Mouse (Mus musculus): ENCODE measurements around the gene Ggct. TPM values are rescaled to one million over a fixed set of nuclear protein-coding genes. Genes with fewer than 3 reads are reported as not detected.

Ggct gene
- 8.9 and 10.8 TPM in 2 replicates for polyA plus RNA-seq (2014; fragmentation: Nextera tagmentation; extraction: Ambion mirVana)

- no peak within 1 kb of the TSS for H3K27ac ChIP-seq (ENCODE audit: low read depth, low read length)
These were observed at the start of gene Ggct for GRCm38 (mm10) chr6:54992734-54993260. Gene Ggct (minus strand): TSS chr6:54992950.

GRCm38 (mm10) chr6:55040031-55040430 lies 47.3 kb upstream of the Ggct start:
- no peak overlapping the region for H3K4me3 ChIP-seq (ENCODE audit: low read length)
- ATAC-seq (ENCODE audit: low FRiP score, low TSS enrichment), result no peak
- WGBS, result 71% methylated on average over 1 of the region's 1 CpGs
- 0 out of 2 replicates have a peak, but pooled peaks cover 10% of the 10 kb centered on the region for H3K4me1 ChIP-seq (ENCODE audit: control insufficient read depth, insufficient read depth, low read length)
- H3K9me3 ChIP-seq (ENCODE audit: control insufficient read depth, low read length), result no peaks in the 10 kb centered on the region
- H3K36me3 ChIP-seq (ENCODE audit: control insufficient read depth, insufficient read depth, low read length), result no peaks in the 10 kb centered on the region
- no peak overlapping the region for H3K4me2 ChIP-seq (replicated peaks; ENCODE audit: low read depth, low read length)
- H3K9ac ChIP-seq (ENCODE audit: low read depth, low read length), result no peak overlapping the region
- H3K27me3 ChIP-seq (ENCODE audit: control insufficient read depth, insufficient read depth, low read length), result no peaks in the 10 kb centered on the region
- no peak overlapping the region for H3K27ac ChIP-seq (ENCODE audit: low read depth, low read length)

More at GRCm38 (mm10) chr6:54992734-54993260, at the start of gene Ggct:
- Histone ChIP-seq H3K9me3 (ENCODE audit: control insufficient read depth, low read length) (no peaks in the 10 kb centered on the region), H3K27me3 (ENCODE audit: control insufficient read depth, insufficient read depth, low read length) (no peaks in the 10 kb centered on the region), H3K36me3 (ENCODE audit: control insufficient read depth, insufficient read depth, low read length) (no peaks in the 10 kb centered on the region), H3K4me3 (ENCODE audit: low read length) (peak within 1 kb of the TSS; percentile 52), H3K4me1 (ENCODE audit: control insufficient read depth, insufficient read depth, low read length) (no peaks in the 10 kb centered on the region), H3K4me2 (replicated peaks; ENCODE audit: low read depth, low read length) (peak within 1 kb of the TSS; percentile 94), H3K9ac (ENCODE audit: low read depth, low read length) (peak within 1 kb of the TSS; percentile 48)
- peak; percentile 100 for ATAC-seq (ENCODE audit: low FRiP score, low TSS enrichment)
- WGBS, result under 1% methylated on average over 39 of the region's 41 CpGs

- Histone ChIP-seq H3K9ac (ENCODE audit: low read depth, low read length) (peak overlapping the region; percentile 95; the same call in 1 of the 2 replicates), H3K27me3 (ENCODE audit: control insufficient read depth, insufficient read depth, low read length) (no peaks in the 10 kb centered on the region), H3K4me1 (ENCODE audit: control insufficient read depth, insufficient read depth, low read length) (0 out of 2 replicates have a peak, but pooled peaks cover 10% of the 10 kb centered on the region), H3K27ac (ENCODE audit: low read depth, low read length) (no peak overlapping the region), H3K4me2 (replicated peaks; ENCODE audit: low read depth, low read length) (peak overlapping the region; percentile 83), H3K4me3 (ENCODE audit: low read length) (no peak overlapping the region; the same call in 1 of the 2 replicates), H3K9me3 (ENCODE audit: control insufficient read depth, low read length) (no peaks in the 10 kb centered on the region), H3K36me3 (ENCODE audit: control insufficient read depth, insufficient read depth, low read length) (no peaks in the 10 kb centered on the region)
- 63% methylated on average over 6 of the region's 6 CpGs for WGBS
- ATAC-seq (ENCODE audit: low FRiP score, low TSS enrichment), result no peak
These were observed 46.7 kb upstream of the Ggct start for GRCm38 (mm10) chr6:55039446-55039783.

GRCm38 (mm10) chr6:55038671-55039445 lies 46.1 kb upstream of the Ggct start:
- peak; percentile 14; the same call in 1 of the 2 replicates for ATAC-seq (ENCODE audit: low FRiP score, low TSS enrichment)
- WGBS, result 5% methylated on average over 12 of the region's 12 CpGs
- peak overlapping the region; percentile 83 for H3K4me2 ChIP-seq (replicated peaks; ENCODE audit: low read depth, low read length)
- no peaks in the 10 kb centered on the region for H3K9me3 ChIP-seq (ENCODE audit: control insufficient read depth, low read length)
- peak overlapping the region; percentile 82; the same call in 1 of the 2 replicates for H3K27ac ChIP-seq (ENCODE audit: low read depth, low read length)
- H3K4me3 ChIP-seq (ENCODE audit: low read length), result peak overlapping the region; percentile 91
- H3K36me3 ChIP-seq (ENCODE audit: control insufficient read depth, insufficient read depth, low read length), result no peaks in the 10 kb centered on the region
- peak overlapping the region; percentile 95 for H3K9ac ChIP-seq (ENCODE audit: low read depth, low read length)
- H3K27me3 ChIP-seq (ENCODE audit: control insufficient read depth, insufficient read depth, low read length), result no peaks in the 10 kb centered on the region
- 0 out of 2 replicates have a peak, but pooled peaks cover 10% of the 10 kb centered on the region for H3K4me1 ChIP-seq (ENCODE audit: control insufficient read depth, insufficient read depth, low read length)

GRCm38 (mm10) chr6:55037799-55038670 lies 45.3 kb upstream of the Ggct start, which contains the start of gene Gars:
Gene Gars (plus strand): TSS chr6:55038007.
- Histone ChIP-seq H3K27ac (ENCODE audit: low read depth, low read length) (peak within 1 kb of the TSS; percentile 82), H3K36me3 (ENCODE audit: control insufficient read depth, insufficient read depth, low read length) (no peaks in the 10 kb centered on the region), H3K9me3 (ENCODE audit: control insufficient read depth, low read length) (no peaks in the 10 kb centered on the region), H3K4me2 (replicated peaks; ENCODE audit: low read depth, low read length) (peak within 1 kb of the TSS; percentile 83), H3K27me3 (ENCODE audit: control insufficient read depth, insufficient read depth, low read length) (no peaks in the 10 kb centered on the region), H3K9ac (ENCODE audit: low read depth, low read length) (peak within 1 kb of the TSS; percentile 95), H3K4me3 (ENCODE audit: low read length) (peak within 1 kb of the TSS; percentile 91), H3K4me1 (ENCODE audit: control insufficient read depth, insufficient read depth, low read length) (0 out of 2 replicates have a peak, but pooled peaks cover 10% of the 10 kb centered on the region)
- under 1% methylated on average over 86 of the region's 87 CpGs for WGBS
- peak; percentile 97 for ATAC-seq (ENCODE audit: low FRiP score, low TSS enrichment)

GRCm38 (mm10) chr6:55036731-55037130 lies 44.0 kb upstream of the Ggct start:
- ATAC-seq (ENCODE audit: low FRiP score, low TSS enrichment), result no peak
- no peak overlapping the region for H3K4me2 ChIP-seq (replicated peaks; ENCODE audit: low read depth, low read length)
- no peak overlapping the region for H3K4me3 ChIP-seq (ENCODE audit: low read length)
- H3K9me3 ChIP-seq (ENCODE audit: control insufficient read depth, low read length), result no peaks in the 10 kb centered on the region
- no peaks in the 10 kb centered on the region for H3K27me3 ChIP-seq (ENCODE audit: control insufficient read depth, insufficient read depth, low read length)
- 96% methylated on average over 4 of the region's 4 CpGs for WGBS
- no peaks in the 10 kb centered on the region for H3K36me3 ChIP-seq (ENCODE audit: control insufficient read depth, insufficient read depth, low read length)
- H3K9ac ChIP-seq (ENCODE audit: low read depth, low read length), result no peak overlapping the region
- no peak overlapping the region for H3K27ac ChIP-seq (ENCODE audit: low read depth, low read length)
- 0 out of 2 replicates have a peak, but pooled peaks cover 7% of the 10 kb centered on the region for H3K4me1 ChIP-seq (ENCODE audit: control insufficient read depth, insufficient read depth, low read length)

GRCm38 (mm10) chr6:55027642-55028041 lies 34.9 kb upstream of the Ggct start:
- H3K36me3 ChIP-seq (ENCODE audit: control insufficient read depth, insufficient read depth, low read length), result no peaks in the 10 kb centered on the region
- no peaks in the 10 kb centered on the region for H3K27me3 ChIP-seq (ENCODE audit: control insufficient read depth, insufficient read depth, low read length)
- WGBS, result 77% methylated on average over 2 of the region's 2 CpGs
- no peaks in the 10 kb centered on the region for H3K4me1 ChIP-seq (ENCODE audit: control insufficient read depth, insufficient read depth, low read length)
- H3K27ac ChIP-seq (ENCODE audit: low read depth, low read length), result no peak overlapping the region
- H3K4me3 ChIP-seq (ENCODE audit: low read length), result no peak overlapping the region
- no peak for ATAC-seq (ENCODE audit: low FRiP score, low TSS enrichment)
- no peak overlapping the region for H3K4me2 ChIP-seq (replicated peaks; ENCODE audit: low read depth, low read length)
- H3K9me3 ChIP-seq (ENCODE audit: control insufficient read depth, low read length), result no peaks in the 10 kb centered on the region
- no peak overlapping the region for H3K9ac ChIP-seq (ENCODE audit: low read depth, low read length)

GRCm38 (mm10) chr6:55021806-55022205 lies 29.1 kb upstream of the Ggct start:
- H3K27ac ChIP-seq (ENCODE audit: low read depth, low read length), result no peak overlapping the region
- no peak overlapping the region for H3K4me2 ChIP-seq (replicated peaks; ENCODE audit: low read depth, low read length)
- H3K9me3 ChIP-seq (ENCODE audit: control insufficient read depth, low read length), result no peaks in the 10 kb centered on the region
- no peak overlapping the region for H3K4me3 ChIP-seq (ENCODE audit: low read length)
- no peaks in the 10 kb centered on the region for H3K36me3 ChIP-seq (ENCODE audit: control insufficient read depth, insufficient read depth, low read length)
- no peaks in the 10 kb centered on the region for H3K4me1 ChIP-seq (ENCODE audit: control insufficient read depth, insufficient read depth, low read length)
- no peak overlapping the region for H3K9ac ChIP-seq (ENCODE audit: low read depth, low read length)
- no peaks in the 10 kb centered on the region; the same call in 1 of the 2 replicates for H3K27me3 ChIP-seq (ENCODE audit: control insufficient read depth, insufficient read depth, low read length)
- ATAC-seq (ENCODE audit: low FRiP score, low TSS enrichment), result no peak
- WGBS, result 86% methylated on average over 7 of the region's 7 CpGs
